Mouse (Mus musculus) NIH3T3 (cell line): Measurements from ENCODE around the gene Gm48552.

ENCODE experiments used
- DNase-seq: peaks from one replicate; pipeline ENCODE4 v3.0.0-alpha.2; 2012; ENCODE audit warnings: low read depth

Gene Gm48552

GRCm38 (mm10) chr10:81387716-81388115, 1.1 kb upstream of the Gm48552 start:
- no peak for DNase-seq

GRCm38 (mm10) chr10:81389373-81389772, 568 bp downstream of the Gm48552 start:
- DNase-seq = peak; percentile 48

- DNase-seq = peak; percentile 83
These were observed 1.2 kb downstream of the Gm48552 start for GRCm38 (mm10) chr10:81389801-81390677.

GRCm38 (mm10) chr10:81390678-81390965, 1.8 kb downstream of the Gm48552 start:
- no peak for DNase-seq

- DNase-seq = no peak
These were observed 3.5 kb downstream of the Gm48552 start for GRCm38 (mm10) chr10:81392270-81392669.

GRCm38 (mm10) chr10:81392781-81393185, 4.0 kb downstream of the Gm48552 start, which contains the start of gene Smim24:
Smim24 (plus strand) TSS chr10:81393051.
- no peak for DNase-seq

GRCm38 (mm10) chr10:81393456-81394063, 4.8 kb downstream of the Gm48552 start:
- no peak for DNase-seq

GRCm38 (mm10) chr10:81395127-81395526, 6.3 kb downstream of the Gm48552 start:
- peak; percentile 82 for DNase-seq

GRCm38 (mm10) chr10:81395865-81396264, 7.1 kb downstream of the Gm48552 start:
- no peak for DNase-seq

- DNase-seq = no peak
These were observed 7.9 kb downstream of the Gm48552 start for GRCm38 (mm10) chr10:81396749-81397148.

- DNase-seq = no peak
These were observed 10.5 kb downstream of the Gm48552 start for GRCm38 (mm10) chr10:81399296-81399695.

- no peak for DNase-seq
These were observed 11.0 kb downstream of the Gm48552 start for GRCm38 (mm10) chr10:81399798-81400308.

- DNase-seq = no peak
These were observed 11.8 kb downstream of the Gm48552 start for GRCm38 (mm10) chr10:81400371-81401204.

- no peak for DNase-seq
These were observed 12.4 kb downstream of the Gm48552 start for GRCm38 (mm10) chr10:81401205-81401520.

GRCm38 (mm10) chr10:81401521-81402226, 12.9 kb downstream of the Gm48552 start:
- peak; percentile 74 for DNase-seq

GRCm38 (mm10) chr10:81402227-81402765, 13.5 kb downstream of the Gm48552 start:
- no peak for DNase-seq

GRCm38 (mm10) chr10:81403511-81403910, 14.7 kb downstream of the Gm48552 start:
- DNase-seq = no peak

- no peak for DNase-seq
These were observed 15.3 kb downstream of the Gm48552 start for GRCm38 (mm10) chr10:81404082-81404481.

- DNase-seq = no peak
These were observed 15.9 kb downstream of the Gm48552 start for GRCm38 (mm10) chr10:81404720-81405119.

GRCm38 (mm10) chr10:81405588-81406201, 16.9 kb downstream of the Gm48552 start:
- DNase-seq = peak; percentile 66
